Mouse (Mus musculus): ENCODE data around the gene Olfr980.

- no peak for TF ChIP-seq POLR2A (IDR thresholded peaks at IDR 0.05; ENCODE audit: extremely low read depth, insufficient read depth, low read length)
- no peak for TF ChIP-seq CTCF (IDR thresholded peaks at IDR 0.05; ENCODE audit: extremely low read depth, insufficient read depth, low read length)
These were observed at the start of gene Olfr980 for GRCm38 (mm10) chr9:40009482-40009881.

Data from cortical plate, adult 2 months (tissue).